Mouse (Mus musculus): ENCODE measurements at regions not wholly inside any gene's neighbourhood (a gene's known extent, or its start where the extent isn't known, plus 50 kb on each side); places are given as distances from the start of the nearest gene placed in this dataset.

DNA sequence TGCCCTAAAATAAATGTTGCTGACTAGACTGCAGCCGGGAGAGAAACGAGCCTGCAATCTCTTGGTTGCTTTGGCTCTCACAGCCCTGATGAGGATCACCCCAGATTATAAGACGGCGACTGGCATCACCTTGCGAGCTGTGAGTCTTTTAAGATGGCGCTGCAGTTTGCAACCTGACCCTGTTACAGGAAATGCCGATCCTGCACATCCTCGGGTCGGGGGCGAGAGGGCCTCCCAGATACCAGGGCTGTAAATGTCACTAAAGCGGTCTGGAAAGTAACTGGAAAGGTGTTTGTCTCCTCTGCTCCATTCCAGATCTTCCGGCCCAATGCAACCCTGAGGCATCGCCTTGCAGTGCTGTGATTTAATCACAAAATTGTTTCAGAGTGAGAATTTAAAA, 53.4 kb downstream of the Cartpt start:
- Histone ChIP-seq H3K4me3 (no peak overlapping the region), H3K9me3 (no peaks in the 10 kb centered on the region), H3K27ac (no peak overlapping the region), H3K4me1 (peaks cover 9% of the 10 kb centered on the region), H3K27me3 (no peaks in the 10 kb centered on the region), H3K4me2 (no peak overlapping the region), H3K9ac (no peak overlapping the region), H3K36me3 (no peaks in the 10 kb centered on the region)
- ATAC-seq (ENCODE audit: borderline replicate concordance, extremely low read depth, low FRiP score, low TSS enrichment) = no peak
- WGBS = 37% methylated on average over 13 of the region's 13 CpGs

DNA sequence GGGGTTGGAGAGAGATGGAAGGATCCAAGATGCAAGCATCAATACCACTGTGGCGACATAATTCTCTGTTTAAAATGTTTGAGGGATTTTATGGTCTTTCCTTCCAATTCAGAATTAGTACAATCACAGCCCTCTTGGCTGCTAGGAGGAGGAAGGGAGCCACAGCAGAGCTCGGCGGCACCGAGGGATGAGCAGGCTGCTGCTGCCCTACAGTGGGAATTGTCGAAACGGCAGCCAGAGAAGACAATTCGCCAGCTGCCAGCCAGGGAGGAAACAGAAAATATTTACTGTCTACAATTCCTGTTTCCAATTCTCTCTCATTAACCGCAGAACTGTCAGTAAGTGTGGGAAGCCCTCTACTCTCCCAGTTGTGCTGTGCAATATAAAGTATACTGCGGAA, 58.3 kb downstream of the Cartpt start:
- H3K27me3 ChIP-seq = no peaks in the 10 kb centered on the region
- no peaks in the 10 kb centered on the region for H3K9me3 ChIP-seq
- no peak overlapping the region for H3K4me3 ChIP-seq
- H3K9ac ChIP-seq = no peak overlapping the region
- 23% methylated on average over 9 of the region's 9 CpGs for WGBS
- 0 out of 2 replicates have a peak, but pooled peaks cover 4% of the 10 kb centered on the region for H3K4me1 ChIP-seq
- no peak for ATAC-seq (ENCODE audit: borderline replicate concordance, extremely low read depth, low FRiP score, low TSS enrichment)
- no peak overlapping the region for H3K27ac ChIP-seq
- no peaks in the 10 kb centered on the region for H3K36me3 ChIP-seq
- no peak overlapping the region for H3K4me2 ChIP-seq

DNA sequence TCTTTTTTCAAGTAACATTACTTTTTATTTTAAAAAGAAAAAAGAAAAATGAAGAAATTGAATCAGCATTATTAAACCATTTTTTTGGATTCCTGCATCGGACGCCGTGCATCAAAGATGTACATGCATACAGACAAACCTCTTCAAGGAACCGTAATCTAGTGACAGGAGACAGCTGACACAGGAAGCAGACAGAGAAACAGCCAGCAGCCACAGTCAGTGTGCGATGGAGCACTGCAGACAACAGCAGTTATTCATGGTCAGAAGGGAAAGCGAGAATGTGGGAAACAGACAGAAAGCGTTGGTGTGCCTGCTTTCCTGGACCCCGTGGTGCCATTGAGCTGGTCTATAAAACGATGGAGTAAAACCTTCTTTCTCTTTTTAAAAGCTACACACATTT, 61.4 kb downstream of the Cartpt start:
- Histone ChIP-seq H3K4me2 (no peak overlapping the region), H3K4me3 (no peak overlapping the region), H3K27ac (no peak overlapping the region), H3K9ac (no peak overlapping the region), H3K4me1 (0 out of 2 replicates have a peak, but pooled peaks cover 4% of the 10 kb centered on the region), H3K36me3 (no peaks in the 10 kb centered on the region), H3K9me3 (no peaks in the 10 kb centered on the region), H3K27me3 (no peaks in the 10 kb centered on the region)
- no peak for ATAC-seq (ENCODE audit: borderline replicate concordance, extremely low read depth, low FRiP score, low TSS enrichment)
- WGBS = 47% methylated on average over 9 of the region's 9 CpGs

DNA sequence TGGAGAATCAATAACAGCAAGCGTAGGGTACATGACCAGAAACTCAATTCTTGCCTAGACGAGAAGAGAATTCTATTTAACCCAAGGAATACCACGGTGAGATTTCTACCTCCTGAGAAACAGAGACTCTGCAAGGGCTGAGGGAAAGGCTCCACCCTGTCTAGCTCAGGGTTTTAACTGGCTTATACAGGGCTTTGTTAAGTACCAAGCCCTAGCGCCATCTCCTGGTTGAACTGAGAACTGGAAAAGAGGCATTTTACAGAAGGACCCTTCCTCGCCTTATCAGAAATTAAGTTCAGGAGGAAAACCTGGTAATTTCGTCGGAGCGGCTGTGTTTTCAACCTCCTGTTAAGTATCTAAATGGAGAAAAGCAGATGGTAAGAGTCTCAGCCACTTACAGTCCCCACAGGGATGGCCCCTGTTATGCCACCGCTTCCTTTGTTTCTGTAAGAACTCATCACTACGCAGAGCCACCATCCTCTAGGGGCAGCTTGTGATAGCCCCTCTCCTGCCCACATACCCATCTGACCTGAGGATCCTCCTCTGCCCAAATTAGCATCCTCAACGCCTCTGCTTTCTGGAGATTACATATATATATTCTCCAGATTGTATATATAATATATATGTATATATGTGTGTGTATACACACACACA, 63.0 kb downstream of the Cartpt start:
- Histone ChIP-seq H3K4me1 (0 out of 2 replicates have a peak, but pooled peaks cover 4% of the 10 kb centered on the region), H3K36me3 (no peaks in the 10 kb centered on the region), H3K27ac (no peak overlapping the region), H3K9ac (no peak overlapping the region), H3K4me2 (no peak overlapping the region), H3K4me3 (no peak overlapping the region), H3K9me3 (no peaks in the 10 kb centered on the region), H3K27me3 (no peaks in the 10 kb centered on the region)
- peak; percentile 51; the same call in 1 of the 2 replicates for ATAC-seq (ENCODE audit: borderline replicate concordance, extremely low read depth, low FRiP score, low TSS enrichment)
- WGBS = 33% methylated on average over 11 of the region's 11 CpGs

DNA sequence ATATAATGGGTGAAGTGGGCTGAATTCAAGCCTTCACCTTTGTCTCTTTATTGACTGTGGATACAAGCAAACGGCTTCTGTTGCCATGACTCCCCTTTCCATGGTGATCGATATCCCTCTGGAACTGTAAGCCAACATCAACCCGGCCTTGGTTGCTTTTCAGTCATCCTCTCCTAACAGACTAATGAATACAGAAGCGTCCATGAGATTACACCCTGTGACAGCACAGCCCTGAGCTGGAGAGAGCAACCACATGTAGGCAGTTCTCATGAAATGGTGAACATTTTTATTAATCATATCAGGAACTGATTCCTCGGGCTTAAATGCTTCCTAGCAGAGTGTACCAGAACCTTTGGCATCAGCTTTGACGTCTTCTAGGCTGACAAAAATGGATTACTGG, 63.7 kb downstream of the Cartpt start:
- no peaks in the 10 kb centered on the region for H3K36me3 ChIP-seq
- no peak overlapping the region for H3K9ac ChIP-seq
- H3K4me1 ChIP-seq = 0 out of 2 replicates have a peak, but pooled peaks cover 4% of the 10 kb centered on the region
- no peak overlapping the region for H3K27ac ChIP-seq
- H3K27me3 ChIP-seq = no peaks in the 10 kb centered on the region
- H3K4me3 ChIP-seq = no peak overlapping the region
- 73% methylated on average over 6 of the region's 6 CpGs for WGBS
- ATAC-seq (ENCODE audit: borderline replicate concordance, extremely low read depth, low FRiP score, low TSS enrichment) = no peak
- no peak overlapping the region for H3K4me2 ChIP-seq
- no peaks in the 10 kb centered on the region for H3K9me3 ChIP-seq

DNA sequence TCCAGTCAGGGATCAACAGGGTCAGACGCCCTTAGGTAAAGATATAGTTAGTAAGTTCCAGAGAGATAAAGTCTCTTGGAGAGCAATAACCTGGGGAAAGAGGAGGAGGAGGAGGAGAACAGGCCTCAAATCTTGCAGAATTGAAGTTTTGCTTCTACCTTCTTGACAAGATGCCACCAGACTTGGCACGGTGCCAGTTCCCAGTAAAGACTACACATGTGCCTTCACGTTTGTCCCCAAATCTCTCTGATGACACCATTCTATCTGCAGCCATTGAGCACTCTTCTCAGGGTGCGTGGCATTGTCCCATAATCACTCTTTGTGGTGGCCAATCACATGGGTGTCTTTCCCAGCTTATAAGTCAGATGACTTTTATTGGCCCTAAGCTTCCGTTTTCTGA, 64.3 kb downstream of the Cartpt start:
- no peak for ATAC-seq (ENCODE audit: borderline replicate concordance, extremely low read depth, low FRiP score, low TSS enrichment)
- no peaks in the 10 kb centered on the region for H3K9me3 ChIP-seq
- WGBS = 71% methylated on average over 5 of the region's 5 CpGs
- no peak overlapping the region for H3K4me3 ChIP-seq
- no peak overlapping the region for H3K9ac ChIP-seq
- H3K27ac ChIP-seq = no peak overlapping the region
- H3K4me2 ChIP-seq = no peak overlapping the region
- H3K27me3 ChIP-seq = no peaks in the 10 kb centered on the region
- H3K4me1 ChIP-seq = 0 out of 2 replicates have a peak, but pooled peaks cover 4% of the 10 kb centered on the region
- H3K36me3 ChIP-seq = no peaks in the 10 kb centered on the region

DNA sequence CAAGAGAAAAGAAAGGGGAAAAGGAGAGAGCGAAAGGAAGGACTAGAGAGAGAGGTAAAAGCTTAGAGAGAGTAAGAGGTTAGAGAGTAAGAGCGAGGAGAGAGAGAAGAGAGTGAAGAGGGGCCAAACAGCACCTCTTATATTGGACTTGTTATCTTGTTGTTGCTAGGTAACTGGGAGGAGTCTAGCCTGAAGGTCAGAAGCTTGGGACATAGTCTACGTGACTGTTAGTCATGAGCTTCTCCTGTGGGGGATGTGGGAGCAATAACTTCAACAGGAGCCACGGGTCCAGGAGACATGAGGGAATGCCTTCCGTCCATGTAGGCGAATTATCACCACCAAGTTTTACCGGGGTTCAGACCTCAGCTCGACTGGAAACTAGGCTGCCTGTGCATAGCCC, 65.4 kb downstream of the Cartpt start:
- Histone ChIP-seq H3K27me3 (no peaks in the 10 kb centered on the region), H3K4me1 (0 out of 2 replicates have a peak, but pooled peaks cover 4% of the 10 kb centered on the region), H3K27ac (no peak overlapping the region), H3K4me2 (no peak overlapping the region), H3K9me3 (no peaks in the 10 kb centered on the region), H3K9ac (no peak overlapping the region), H3K4me3 (no peak overlapping the region), H3K36me3 (no peaks in the 10 kb centered on the region)
- ATAC-seq (ENCODE audit: borderline replicate concordance, extremely low read depth, low FRiP score, low TSS enrichment) = no peak
- WGBS = 79% methylated on average over 8 of the region's 8 CpGs

DNA sequence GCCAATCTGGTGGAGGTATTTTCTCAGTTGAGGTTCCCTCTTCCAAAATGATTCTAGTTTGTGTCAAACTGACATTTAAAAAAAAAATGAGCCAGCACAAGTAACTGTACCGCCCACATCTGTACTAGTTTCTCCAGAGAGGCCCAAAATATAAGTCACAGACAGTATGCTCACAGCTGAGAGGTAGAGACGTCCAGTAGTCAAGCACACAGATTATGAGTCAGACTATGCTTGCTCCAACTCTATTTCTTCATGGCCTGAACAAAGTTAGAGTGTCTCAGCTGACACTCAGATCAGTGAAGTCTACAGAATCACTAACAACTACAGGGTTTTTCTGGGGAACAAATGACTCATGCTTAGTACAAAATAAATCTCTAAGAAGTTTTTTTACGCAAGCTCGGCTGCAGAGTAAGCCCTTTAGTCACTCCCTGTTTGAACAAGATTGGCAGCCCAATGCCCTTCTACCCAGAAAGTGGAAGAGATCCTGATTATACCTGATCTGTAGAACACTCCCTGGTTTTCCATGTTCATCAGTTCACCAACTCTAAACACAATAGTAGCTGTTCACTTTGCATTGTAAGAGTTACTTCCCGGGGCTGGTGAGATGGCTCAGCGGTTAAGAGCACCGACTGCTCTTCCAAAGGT, 70.7 kb downstream of the Cartpt start:
- H3K4me1 ChIP-seq = no peaks in the 10 kb centered on the region
- H3K36me3 ChIP-seq = no peaks in the 10 kb centered on the region
- 84% methylated on average over 7 of the region's 7 CpGs for WGBS
- H3K27ac ChIP-seq = no peak overlapping the region
- H3K27me3 ChIP-seq = no peaks in the 10 kb centered on the region
- no peaks in the 10 kb centered on the region for H3K9me3 ChIP-seq
- H3K4me3 ChIP-seq = no peak overlapping the region
- H3K9ac ChIP-seq = no peak overlapping the region
- no peak overlapping the region for H3K4me2 ChIP-seq
- ATAC-seq (ENCODE audit: borderline replicate concordance, extremely low read depth, low FRiP score, low TSS enrichment) = no peak

DNA sequence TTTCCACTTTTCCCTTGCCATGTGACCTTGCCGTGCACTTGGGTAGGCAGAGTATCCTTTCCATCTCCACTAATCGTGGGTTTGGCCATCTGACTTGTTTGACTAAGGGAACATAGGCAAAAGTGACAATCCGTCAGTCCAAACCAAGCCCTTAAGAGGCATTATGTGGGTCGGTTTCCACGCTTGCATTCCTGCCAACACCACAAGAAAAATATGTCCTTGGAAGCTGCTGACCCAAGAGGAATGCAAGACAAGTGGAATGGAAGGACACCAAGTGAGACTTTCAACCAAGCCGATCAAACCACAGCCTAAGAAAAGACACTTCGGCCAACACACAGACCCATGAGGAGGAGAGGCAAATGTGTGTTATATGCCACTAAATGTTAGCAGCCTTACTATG, 73.3 kb downstream of the Cartpt start:
- no peaks in the 10 kb centered on the region for H3K4me1 ChIP-seq
- WGBS = 79% methylated on average over 7 of the region's 7 CpGs
- H3K36me3 ChIP-seq = no peaks in the 10 kb centered on the region
- H3K4me3 ChIP-seq = no peak overlapping the region
- H3K27me3 ChIP-seq = no peaks in the 10 kb centered on the region
- no peaks in the 10 kb centered on the region for H3K9me3 ChIP-seq
- H3K9ac ChIP-seq = no peak overlapping the region
- H3K4me2 ChIP-seq = no peak overlapping the region
- no peak for ATAC-seq (ENCODE audit: borderline replicate concordance, extremely low read depth, low FRiP score, low TSS enrichment)
- H3K27ac ChIP-seq = no peak overlapping the region

DNA sequence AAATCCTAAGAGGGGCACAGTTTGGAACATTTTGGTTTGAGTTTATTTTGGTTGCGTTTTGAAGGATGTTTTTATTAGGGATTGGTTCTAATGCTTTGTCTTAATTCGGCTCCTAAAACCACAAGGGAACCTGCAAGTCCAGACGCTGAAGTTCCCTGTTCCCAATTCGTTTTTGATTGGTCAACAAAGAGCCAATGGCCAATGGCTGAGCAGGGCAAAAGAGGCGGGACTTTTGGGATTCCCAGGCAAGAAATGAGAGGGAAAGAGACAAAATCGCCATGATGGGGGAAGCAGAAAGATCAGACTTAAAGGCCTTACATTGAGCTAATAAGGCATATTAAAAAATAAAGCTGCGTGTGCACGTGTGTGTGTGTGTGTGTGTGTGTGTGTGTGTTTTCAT, 76.3 kb downstream of the Cartpt start:
- 67% methylated on average over 8 of the region's 8 CpGs for WGBS
- no peak for ATAC-seq (ENCODE audit: borderline replicate concordance, extremely low read depth, low FRiP score, low TSS enrichment)

DNA sequence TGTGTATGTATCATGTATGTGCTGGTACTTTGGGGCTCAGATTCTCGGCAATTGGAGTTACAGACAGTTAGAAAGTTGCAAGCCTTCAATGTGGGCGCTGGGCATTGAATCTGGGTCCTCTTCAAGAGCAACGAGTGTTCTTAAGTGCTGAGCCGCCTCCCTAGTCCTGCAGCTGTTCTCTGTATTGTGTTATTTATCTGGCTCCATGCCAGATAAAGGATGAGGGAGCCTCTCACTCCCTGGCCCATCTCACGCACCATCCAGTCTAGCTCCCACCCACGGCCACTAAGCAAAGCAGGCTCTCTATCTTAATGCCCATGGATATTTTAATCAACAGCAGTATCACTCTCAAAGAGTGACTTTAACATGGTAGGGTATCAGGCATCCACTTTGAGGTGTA, 84.2 kb downstream of the Cartpt start:
- ATAC-seq (ENCODE audit: borderline replicate concordance, extremely low read depth, low FRiP score, low TSS enrichment) = no peak; the same call in 1 of the 2 replicates
- H3K4me3 ChIP-seq = no peak overlapping the region

More for the DNA sequence above, 76.3 kb downstream of the Cartpt start:
- Histone ChIP-seq H3K27me3 (no peaks in the 10 kb centered on the region), H3K4me2 (no peak overlapping the region), H3K9me3 (no peaks in the 10 kb centered on the region), H3K36me3 (no peaks in the 10 kb centered on the region), H3K9ac (no peak overlapping the region), H3K4me1 (no peaks in the 10 kb centered on the region), H3K27ac (no peak overlapping the region), H3K4me3 (no peak overlapping the region)

DNA sequence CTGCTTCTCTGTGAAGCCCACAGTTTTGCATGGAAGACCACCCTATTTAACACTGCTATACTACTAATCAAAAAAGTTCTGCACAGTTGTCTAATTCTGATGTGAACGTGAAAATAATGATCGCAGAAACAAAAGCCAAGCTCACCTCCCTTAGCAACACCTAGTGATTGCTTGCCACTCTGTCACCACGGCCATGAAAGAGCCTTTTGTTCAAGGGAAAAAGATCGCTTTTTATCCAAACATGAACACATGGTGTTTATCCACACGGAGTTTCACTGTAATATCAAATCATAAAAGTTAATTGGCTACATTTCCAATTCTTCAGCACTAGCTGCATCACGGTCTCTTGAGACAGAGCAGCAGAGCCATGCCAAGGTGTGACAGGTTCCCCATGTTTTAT, 85.1 kb downstream of the Cartpt start:
- Histone ChIP-seq H3K27ac (no peak overlapping the region), H3K9ac (no peak overlapping the region), H3K9me3 (no peaks in the 10 kb centered on the region), H3K4me2 (no peak overlapping the region), H3K4me1 (no peaks in the 10 kb centered on the region), H3K4me3 (no peak overlapping the region), H3K27me3 (no peaks in the 10 kb centered on the region), H3K36me3 (no peaks in the 10 kb centered on the region)
- no peak for ATAC-seq (ENCODE audit: borderline replicate concordance, extremely low read depth, low FRiP score, low TSS enrichment)
- WGBS = 74% methylated on average over 6 of the region's 6 CpGs

More for the DNA sequence above, 84.2 kb downstream of the Cartpt start:
- H3K36me3 ChIP-seq = no peaks in the 10 kb centered on the region
- no peaks in the 10 kb centered on the region for H3K27me3 ChIP-seq
- H3K9ac ChIP-seq = no peak overlapping the region
- no peak overlapping the region for H3K27ac ChIP-seq
- no peak overlapping the region for H3K4me2 ChIP-seq
- H3K9me3 ChIP-seq = no peaks in the 10 kb centered on the region
- H3K4me1 ChIP-seq = no peaks in the 10 kb centered on the region
- 36% methylated on average over 6 of the region's 6 CpGs for WGBS
